Mouse (Mus musculus): ENCODE measurements around the gene Rps3a1. TPM values are rescaled to one million over a fixed set of nuclear protein-coding genes. Genes with fewer than 3 reads are reported as not detected.

Gene Rps3a1
- polyA plus RNA-seq, 1 experiment from 2014 or later, result 713 TPM

GRCm38 (mm10) chr3:86139660-86140059 lies 2.8 kb downstream of the Rps3a1 start:
- H3K9me3 ChIP-seq, result no peaks in the 10 kb centered on the region
- peaks cover 58% of the 10 kb centered on the region for H3K36me3 ChIP-seq
- 89% methylated on average over 4 of the region's 4 CpGs for WGBS
- no peak for ATAC-seq (replicated peaks)
- no peak overlapping the region for H3K27ac ChIP-seq (replicated peaks)
- H3K9ac ChIP-seq (replicated peaks), result no peak overlapping the region
- no peak overlapping the region for H3K4me3 ChIP-seq
- no peaks in the 10 kb centered on the region for H3K27me3 ChIP-seq
- H3K4me2 ChIP-seq (replicated peaks), result no peak overlapping the region
- peaks cover 17% of the 10 kb centered on the region for H3K4me1 ChIP-seq

GRCm38 (mm10) chr3:86136936-86137574 lies 5.4 kb downstream of the Rps3a1 start:
- no peaks in the 10 kb centered on the region for H3K27me3 ChIP-seq
- peaks cover 17% of the 10 kb centered on the region for H3K4me1 ChIP-seq
- no peak overlapping the region for H3K27ac ChIP-seq (replicated peaks)
- no peak for ATAC-seq (replicated peaks)
- no peaks in the 10 kb centered on the region for H3K9me3 ChIP-seq
- peaks cover 60% of the 10 kb centered on the region for H3K36me3 ChIP-seq
- no peak overlapping the region for H3K4me2 ChIP-seq (replicated peaks)
- H3K4me3 ChIP-seq, result no peak overlapping the region
- H3K9ac ChIP-seq (replicated peaks), result no peak overlapping the region
- WGBS, result 91% methylated on average over 6 of the region's 6 CpGs

- no peaks in the 10 kb centered on the region for H3K27me3 ChIP-seq
- H3K4me1 ChIP-seq, result peaks cover 11% of the 10 kb centered on the region
- H3K4me3 ChIP-seq, result no peak overlapping the region
- no peak overlapping the region for H3K9ac ChIP-seq (replicated peaks)
- H3K27ac ChIP-seq (replicated peaks), result no peak overlapping the region
- peaks cover 60% of the 10 kb centered on the region for H3K36me3 ChIP-seq
- no peaks in the 10 kb centered on the region for H3K9me3 ChIP-seq
- no peak for ATAC-seq (replicated peaks)
- WGBS, result 87% methylated on average over 6 of the region's 6 CpGs
- H3K4me2 ChIP-seq (replicated peaks), result no peak overlapping the region
These were observed 6.5 kb downstream of the Rps3a1 start for GRCm38 (mm10) chr3:86135886-86136563.

GRCm38 (mm10) chr3:86134939-86135638 lies 7.4 kb downstream of the Rps3a1 start:
- Histone ChIP-seq H3K36me3 (peaks cover 51% of the 10 kb centered on the region), H3K9me3 (no peaks in the 10 kb centered on the region), H3K9ac (replicated peaks) (no peak overlapping the region), H3K27ac (replicated peaks) (no peak overlapping the region), H3K27me3 (no peaks in the 10 kb centered on the region), H3K4me2 (replicated peaks) (no peak overlapping the region), H3K4me3 (no peak overlapping the region), H3K4me1 (peaks cover 1% of the 10 kb centered on the region; the same call in 1 of the 2 replicates)
- 94% methylated on average over 6 of the region's 6 CpGs for WGBS
- no peak for ATAC-seq (replicated peaks)

- Histone ChIP-seq H3K27me3 (no peaks in the 10 kb centered on the region), H3K36me3 (0 out of 2 replicates have a peak, but pooled peaks cover 2% of the 10 kb centered on the region), H3K9ac (replicated peaks) (no peak overlapping the region), H3K4me1 (no peaks in the 10 kb centered on the region), H3K9me3 (no peaks in the 10 kb centered on the region), H3K4me3 (no peak overlapping the region), H3K4me2 (replicated peaks) (no peak overlapping the region), H3K27ac (replicated peaks) (no peak overlapping the region)
- peak; percentile 64; the same call in 1 of the 2 replicates for ATAC-seq (replicated peaks)
- 11% methylated on average over 6 of the region's 6 CpGs for WGBS
These were observed 12.7 kb downstream of the Rps3a1 start for GRCm38 (mm10) chr3:86129757-86130156.

GRCm38 (mm10) chr3:86123251-86123746 lies 19.2 kb downstream of the Rps3a1 start:
- Histone ChIP-seq H3K4me2 (replicated peaks) (no peak overlapping the region), H3K4me3 (no peak overlapping the region), H3K4me1 (no peaks in the 10 kb centered on the region), H3K27me3 (no peaks in the 10 kb centered on the region), H3K36me3 (no peaks in the 10 kb centered on the region), H3K9ac (replicated peaks) (no peak overlapping the region), H3K27ac (replicated peaks) (no peak overlapping the region), H3K9me3 (no peaks in the 10 kb centered on the region)
- ATAC-seq (replicated peaks), result no peak
- 91% methylated on average over 8 of the region's 8 CpGs for WGBS

GRCm38 (mm10) chr3:86122156-86122555 lies 20.3 kb downstream of the Rps3a1 start:
- H3K4me2 ChIP-seq (replicated peaks), result no peak overlapping the region
- no peaks in the 10 kb centered on the region for H3K27me3 ChIP-seq
- no peak for ATAC-seq (replicated peaks)
- H3K9me3 ChIP-seq, result no peaks in the 10 kb centered on the region
- no peaks in the 10 kb centered on the region for H3K36me3 ChIP-seq
- no peaks in the 10 kb centered on the region for H3K4me1 ChIP-seq
- no peak overlapping the region for H3K9ac ChIP-seq (replicated peaks)
- no peak overlapping the region for H3K27ac ChIP-seq (replicated peaks)
- no peak overlapping the region for H3K4me3 ChIP-seq

GRCm38 (mm10) chr3:86119237-86119932 lies 23.1 kb downstream of the Rps3a1 start:
- Histone ChIP-seq H3K36me3 (0 out of 2 replicates have a peak, but pooled peaks cover 4% of the 10 kb centered on the region), H3K4me1 (no peaks in the 10 kb centered on the region), H3K27ac (replicated peaks) (no peak overlapping the region), H3K4me3 (no peak overlapping the region), H3K4me2 (replicated peaks) (no peak overlapping the region), H3K27me3 (no peaks in the 10 kb centered on the region), H3K9me3 (no peaks in the 10 kb centered on the region), H3K9ac (replicated peaks) (no peak overlapping the region)
- WGBS, result 81% methylated on average over 16 of the region's 16 CpGs
- no peak for ATAC-seq (replicated peaks)

- WGBS, result 91% methylated on average over 4 of the region's 4 CpGs
- H3K9me3 ChIP-seq, result no peaks in the 10 kb centered on the region
- H3K9ac ChIP-seq (replicated peaks), result no peak overlapping the region
- ATAC-seq (replicated peaks), result no peak
- H3K4me1 ChIP-seq, result no peaks in the 10 kb centered on the region
- H3K27ac ChIP-seq (replicated peaks), result no peak overlapping the region
- H3K4me3 ChIP-seq, result no peak overlapping the region
- no peaks in the 10 kb centered on the region for H3K27me3 ChIP-seq
- H3K4me2 ChIP-seq (replicated peaks), result no peak overlapping the region
- H3K36me3 ChIP-seq, result 0 out of 2 replicates have a peak, but pooled peaks cover 4% of the 10 kb centered on the region
These were observed 25.6 kb downstream of the Rps3a1 start for GRCm38 (mm10) chr3:86116951-86117350.

- Histone ChIP-seq H3K4me3 (no peak overlapping the region), H3K4me1 (no peaks in the 10 kb centered on the region), H3K9ac (replicated peaks) (no peak overlapping the region), H3K9me3 (no peaks in the 10 kb centered on the region), H3K36me3 (0 out of 2 replicates have a peak, but pooled peaks cover 4% of the 10 kb centered on the region), H3K27me3 (no peaks in the 10 kb centered on the region), H3K4me2 (replicated peaks) (no peak overlapping the region), H3K27ac (replicated peaks) (peak overlapping the region; percentile 50; the same call in 1 of the 2 replicates)
- ATAC-seq (replicated peaks), result no peak; the same call in 1 of the 2 replicates
- WGBS, result 74% methylated on average over 12 of the region's 12 CpGs
These were observed 27.7 kb downstream of the Rps3a1 start for GRCm38 (mm10) chr3:86114659-86115338.

GRCm38 (mm10) chr3:86112766-86113165 lies 29.7 kb downstream of the Rps3a1 start:
- Histone ChIP-seq H3K4me3 (no peak overlapping the region), H3K4me1 (no peaks in the 10 kb centered on the region), H3K36me3 (0 out of 2 replicates have a peak, but pooled peaks cover 4% of the 10 kb centered on the region), H3K27me3 (no peaks in the 10 kb centered on the region), H3K9me3 (no peaks in the 10 kb centered on the region), H3K4me2 (replicated peaks) (no peak overlapping the region), H3K9ac (replicated peaks) (no peak overlapping the region), H3K27ac (replicated peaks) (no peak overlapping the region)
- 70% methylated on average over 7 of the region's 7 CpGs for WGBS
- ATAC-seq (replicated peaks), result no peak

Data from forebrain, embryonic 15.5 days (tissue).